Mouse (Mus musculus) stomach, postnatal 0 days (tissue): ENCODE results near the gene Il18bp. TPM values are rescaled to one million over a fixed set of nuclear protein-coding genes. Genes with fewer than 3 reads are reported as not detected.

Source experiments
- ATAC-seq: fragments of 200-750 bp; cut with Nextera tagmentation; 2 replicates; pipeline ENCODE4 v1.8.0; 2017; ENCODE audit not compliant: low FRiP score, low TSS enrichment
- DNase-seq: peaks from one replicate; pipeline ENCODE4 v3.0.0-alpha.2; 2016; ENCODE audit warnings: low spot score
- H3K27ac ChIP-seq: fragments of 300-500 bp; sonication (generic); replicated peaks from 2 replicates; pipeline ENCODE4 v1.5.1; 2014; ENCODE audit warnings: mild to moderate bottlenecking, control low read depth
- H3K27me3 ChIP-seq: fragments of 300-500 bp; sonication (generic); 2 replicates; pipeline ENCODE4 v1.6.1; 2014; ENCODE audit warnings: low read length; ENCODE audit not compliant: control insufficient read depth, insufficient read depth
- H3K36me3 ChIP-seq: fragments of 300-500 bp; sonication (generic); 2 replicates; pipeline ENCODE4 v1.6.1; 2014; ENCODE audit warnings: low read length, mixed read lengths; ENCODE audit not compliant: control insufficient read depth, insufficient read depth
- H3K4me1 ChIP-seq: fragments of 300-500 bp; sonication (generic); replicated peaks from 2 replicates; pipeline ENCODE4 v1.6.1; 2014; ENCODE audit warnings: antibody characterized with exemption; ENCODE audit not compliant: control insufficient read depth, insufficient read depth
- H3K4me2 ChIP-seq: fragments of 300-500 bp; sonication (generic); replicated peaks from 2 replicates; pipeline ENCODE4 v1.6.1; 2014; ENCODE audit warnings: low read depth, mild to moderate bottlenecking, control low read depth, moderate library complexity
- H3K4me3 ChIP-seq: fragments of 300-500 bp; sonication (generic); 2 replicates; pipeline ENCODE4 v1.5.1; 2014; ENCODE audit warnings: low read depth, low read length, control low read depth
- H3K9ac ChIP-seq: fragments of 300-500 bp; sonication (generic); 2 replicates; pipeline ENCODE4 v1.6.1; 2014; ENCODE audit warnings: mild to moderate bottlenecking, low read length, control low read depth, mixed read lengths
- H3K9me3 ChIP-seq: fragments of 300-500 bp; sonication (generic); 2 replicates; pipeline ENCODE4 v1.6.1; 2016; ENCODE audit warnings: low read length; ENCODE audit not compliant: control insufficient read depth
- CTCF ChIP-seq: IDR thresholded peaks from 2 replicates; pipeline ENCODE4 v1.5.1; 2016; ENCODE audit warnings: antibody characterized with exemption, low read depth, mild to moderate bottlenecking, moderate library complexity
- EP300 ChIP-seq: optimal IDR thresholded peaks from 2 replicates; pipeline ENCODE3; 2016; ENCODE audit warnings: antibody characterized with exemption
- WGBS: fragments of 180-500 bp; shearing (Covaris S2); extraction: QIAGEN DNeasy Blood & Tissue Kit; methylation state at CpG from one replicate; pipeline ENCODE4 v1.1.7; 2014; 5-methylcytosine and 5-hydroxymethylcytosine counted together
- polyA plus RNA-seq: library from polyadenylated mRNA; unstranded; fragments of >200 nt; fragmentation: Nextera tagmentation; extraction: Ambion mirVana; gene quantifications from 2 replicates; pipeline ENCODE4 v1.2.1, GENCODE M21; 2015

The Il18bp gene
- polyA plus RNA-seq, 1 experiment from 2014 or later = 0.99 TPM

GRCm38 (mm10) chr7:101970429-101970775 is 48.1 kb downstream of the Il18bp start:
- H3K27ac ChIP-seq = peak overlapping the region; percentile 100
- ATAC-seq = peak; percentile 78
- TF ChIP-seq EP300 (no peak), CTCF (no peak)
- peaks cover 3% of the 10 kb centered on the region; the same call in 1 of the 2 replicates for H3K4me1 ChIP-seq
- H3K4me3 ChIP-seq = peak overlapping the region; percentile 72
- peak; percentile 95 for DNase-seq
- no peaks in the 10 kb centered on the region for H3K27me3 ChIP-seq
- under 1% methylated on average over 15 of the region's 17 CpGs for WGBS
- no peaks in the 10 kb centered on the region for H3K9me3 ChIP-seq
- H3K9ac ChIP-seq = peak overlapping the region; percentile 84
- no peaks in the 10 kb centered on the region for H3K36me3 ChIP-seq
- H3K4me2 ChIP-seq = peak overlapping the region; percentile 82

GRCm38 (mm10) chr7:101969694-101970428 is 48.6 kb downstream of the Il18bp start:
- Histone ChIP-seq H3K9ac (peak overlapping the region; percentile 84), H3K4me2 (peak overlapping the region; percentile 82), H3K27ac (peak overlapping the region; percentile 100), H3K36me3 (no peaks in the 10 kb centered on the region), H3K9me3 (no peaks in the 10 kb centered on the region), H3K27me3 (no peaks in the 10 kb centered on the region), H3K4me1 (peaks cover 3% of the 10 kb centered on the region; the same call in 1 of the 2 replicates), H3K4me3 (peak overlapping the region; percentile 72)
- DNase-seq = peak; percentile 89
- under 1% methylated on average over 47 of the region's 53 CpGs for WGBS
- TF ChIP-seq EP300 = no peak
- TF ChIP-seq CTCF = no peak; the same call in none of the 2 replicates
- ATAC-seq = peak; percentile 86

- Histone ChIP-seq H3K9ac (no peak overlapping the region), H3K9me3 (no peaks in the 10 kb centered on the region), H3K4me1 (no peaks in the 10 kb centered on the region; the same call in 1 of the 2 replicates), H3K36me3 (no peaks in the 10 kb centered on the region), H3K4me2 (no peak overlapping the region; the same call in 1 of the 2 replicates), H3K27me3 (no peaks in the 10 kb centered on the region), H3K27ac (0 out of 2 replicates have a peak overlapping the region, but pooled peaks have one; percentile 24), H3K4me3 (no peak overlapping the region)
- 43% methylated on average over 2 of the region's 2 CpGs for WGBS
- no peak for DNase-seq
- ATAC-seq = no peak
- no peak for TF ChIP-seq CTCF
These were observed 49.7 kb downstream of the Il18bp start for GRCm38 (mm10) chr7:101968751-101969150.

GRCm38 (mm10) chr7:101967256-101967655 is 51.2 kb downstream of the Il18bp start:
- no peak overlapping the region for H3K27ac ChIP-seq
- H3K9me3 ChIP-seq = no peaks in the 10 kb centered on the region
- no peak overlapping the region for H3K9ac ChIP-seq
- no peak overlapping the region for H3K4me2 ChIP-seq
- H3K4me1 ChIP-seq = no peaks in the 10 kb centered on the region
- H3K27me3 ChIP-seq = no peaks in the 10 kb centered on the region
- no peak overlapping the region for H3K4me3 ChIP-seq
- TF ChIP-seq CTCF (no peak), EP300 (no peak)
- 76% methylated on average over 1 of the region's 1 CpGs for WGBS
- H3K36me3 ChIP-seq = no peaks in the 10 kb centered on the region
- no peak for DNase-seq
- ATAC-seq = no peak

GRCm38 (mm10) chr7:101965606-101966005 is 52.9 kb downstream of the Il18bp start:
- H3K4me1 ChIP-seq = no peaks in the 10 kb centered on the region
- DNase-seq (no peak), ATAC-seq (no peak)
- no peaks in the 10 kb centered on the region for H3K36me3 ChIP-seq
- no peak overlapping the region for H3K4me2 ChIP-seq
- H3K27me3 ChIP-seq = no peaks in the 10 kb centered on the region
- H3K9ac ChIP-seq = no peak overlapping the region
- no peak overlapping the region for H3K4me3 ChIP-seq
- H3K9me3 ChIP-seq = no peaks in the 10 kb centered on the region
- no peak for TF ChIP-seq CTCF
- TF ChIP-seq EP300 = no peak
- H3K27ac ChIP-seq = no peak overlapping the region
- WGBS = 40% methylated on average over 2 of the region's 2 CpGs

Other genes with a start within 250 kb of the Il18bp start
- gene Phox2a, start 200.4 kb downstream of the Il18bp start, polyA plus RNA-seq = 3.7 and 4.4 TPM in 2 replicates
- 16.6 and 17.6 TPM in 2 replicates for gene Inppl1, start 180.5 kb downstream of the Il18bp start, polyA plus RNA-seq
- 1.3 and 2.0 TPM in 2 replicates for gene Folr2, start 161.5 kb downstream of the Il18bp start, polyA plus RNA-seq
- gene Anapc15, start 155.0 kb downstream of the Il18bp start, polyA plus RNA-seq = 38.8 and 42.7 TPM in 2 replicates
- gene Folr1, start 147.9 kb downstream of the Il18bp start, polyA plus RNA-seq = 3.2 and 4.0 TPM in 2 replicates
- gene Lamtor1, start 112.8 kb downstream of the Il18bp start, polyA plus RNA-seq = 119 and 122 TPM in 2 replicates
- 0.15 TPM in 1 of 2 replicates, not detected in the other for gene Tomt, start 112.3 kb downstream of the Il18bp start, polyA plus RNA-seq
- gene Lrrc51, start 84.8 kb downstream of the Il18bp start, polyA plus RNA-seq = 6.8 and 7.0 TPM in 2 replicates
- gene Numa1, start 84.6 kb downstream of the Il18bp start, polyA plus RNA-seq = 20.7 and 21.9 TPM in 2 replicates
- gene Rnf121, start 46.8 kb upstream of the Il18bp start, polyA plus RNA-seq = 18.0 and 18.7 TPM in 2 replicates
- gene Xndc1, start 46.8 kb upstream of the Il18bp start, polyA plus RNA-seq = 7.8 and 8.9 TPM in 2 replicates
- gene Xntrpc, start 47.0 kb upstream of the Il18bp start, polyA plus RNA-seq = 0.25 and 0.27 TPM in 2 replicates
- gene Trpc2, start 64.4 kb upstream of the Il18bp start, polyA plus RNA-seq = 0.11 TPM in 1 of 2 replicates, not detected in the other
- gene Art1, start 83.1 kb upstream of the Il18bp start, polyA plus RNA-seq = 0.25 and 0.38 TPM in 2 replicates
- 0.21 and 0.45 TPM in 2 replicates for gene Art5, start 90.8 kb upstream of the Il18bp start, polyA plus RNA-seq
- gene Chrna10, start 98.1 kb upstream of the Il18bp start, polyA plus RNA-seq = 0.04 TPM in 1 of 2 replicates, not detected in the other
- gene Nup98, start 191.5 kb upstream of the Il18bp start, polyA plus RNA-seq = 12.1 and 12.3 TPM in 2 replicates
- gene Pgap2, start 191.5 kb upstream of the Il18bp start, polyA plus RNA-seq = 88.2 and 89.6 TPM in 2 replicates
- 52.1 and 53.1 TPM in 2 replicates for gene Rhog, start 237.4 kb upstream of the Il18bp start, polyA plus RNA-seq
- gene Stim1, start 249.1 kb upstream of the Il18bp start, polyA plus RNA-seq = 26.4 and 29.5 TPM in 2 replicates